Mouse (Mus musculus) cerebellum, adult 2 months (tissue): Measurements from ENCODE around the gene Pdgfa.

ENCODE experiments used
- CTCF ChIP-seq: fragments of 200-500 bp; IDR thresholded peaks from 2 replicates; pipeline ENCODE4 v1.5.1; 2011; ENCODE audit warnings: low read depth, mild to moderate bottlenecking, control low read depth, low read length, moderate library complexity, borderline replicate concordance; ENCODE audit not compliant: insufficient read depth
- POLR2A ChIP-seq: fragments of 200-500 bp; IDR thresholded peaks from 2 replicates; pipeline ENCODE4 v1.6.1; 2011; ENCODE audit warnings: low read length, control low read depth, borderline replicate concordance; ENCODE audit not compliant: insufficient read depth

DNA sequence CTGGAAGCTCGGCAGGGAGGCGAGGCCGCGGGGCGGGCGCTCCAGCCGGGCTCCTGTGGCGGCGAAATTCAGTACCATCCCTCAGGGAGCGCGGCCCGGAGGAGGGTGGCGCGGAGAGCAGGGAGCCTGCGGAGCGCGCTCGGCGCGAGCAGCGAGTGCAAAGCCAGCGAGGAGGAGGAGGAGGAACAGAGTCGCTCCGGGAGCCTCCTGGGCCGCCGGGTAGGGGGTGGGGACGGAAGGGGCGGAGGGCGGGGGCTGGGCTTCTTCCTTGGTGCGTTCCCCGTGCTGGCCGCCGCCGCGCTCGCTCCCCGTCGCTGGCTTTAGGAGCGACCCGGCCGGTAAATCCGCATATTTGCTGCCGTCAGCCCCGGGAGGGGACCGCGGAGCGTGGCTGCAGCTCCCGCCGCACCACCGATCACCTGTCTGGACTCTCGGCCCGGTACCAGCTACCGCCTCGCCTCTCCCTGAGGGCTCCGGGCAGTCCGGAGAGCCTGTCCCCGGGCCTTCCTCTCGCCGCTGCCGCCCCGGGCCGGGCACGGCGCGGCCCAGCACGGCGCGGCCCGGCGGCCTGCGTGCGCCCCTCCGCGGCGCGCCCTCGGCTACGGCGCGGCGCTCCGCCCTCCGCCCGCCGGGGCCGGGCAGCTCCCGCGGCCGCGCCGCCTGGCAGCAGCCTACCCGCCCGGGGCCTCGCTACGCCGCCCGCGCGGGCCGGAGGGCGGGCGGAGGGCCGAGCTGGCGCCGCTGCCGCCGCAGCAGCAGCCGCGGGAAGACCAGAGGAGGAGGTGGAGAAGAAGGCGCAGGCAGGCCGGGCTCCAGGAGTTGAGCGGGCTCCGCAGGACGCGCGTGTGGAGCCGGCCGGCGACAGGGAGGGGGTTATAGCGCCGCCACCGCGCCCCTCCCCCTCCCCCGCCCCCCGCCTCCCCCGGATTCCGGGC is 2.1 kb downstream of the Pdgfa start:
- TF ChIP-seq POLR2A (no peak; the same call in 1 of the 2 replicates), CTCF (no peak)
